ENCODE assay signal across 8 mouse cellular contexts in genomic region chr10:125388481-125388875, GRCm38 (mm10). TPM values are rescaled to one million over a fixed set of nuclear protein-coding genes. Genes with fewer than 3 reads are reported as not detected.
A peak's percentile ranks its signal among the peaks of the same experiment; 100 is the strongest.
DNase-seq lines count a peak whose midpoint lies in the region; ATAC-seq lines count a peak whose summit lies in the region.

No protein-coding gene starts in this region.

- 28% methylated on average over 7 of the region's 7 CpGs for WGBS in kidney, embryonic 16.5 days
- 21% methylated on average over 7 of the region's 7 CpGs for WGBS in lung, embryonic 15.5 days

- peak; percentile 20 for ATAC-seq in kidney, embryonic 16.5 days (ENCODE audit: low FRiP score, low TSS enrichment)
- peak; percentile 26 for ATAC-seq in lung, embryonic 15.5 days (ENCODE audit: borderline replicate concordance, extremely low read depth, low FRiP score, low TSS enrichment)

- no peaks in the 10 kb centered on the region for H3K9me3 ChIP-seq in kidney, embryonic 16.5 days (ENCODE audit: low read length)
- no peaks in the 10 kb centered on the region for H3K9me3 ChIP-seq in lung, embryonic 15.5 days

- peak overlapping the region; percentile 76 for H3K27ac ChIP-seq in kidney, embryonic 16.5 days (ENCODE audit: low read length)
- H3K27ac ChIP-seq in lung, embryonic 15.5 days: peak overlapping the region; percentile 63; the same call in 1 of the 2 replicates

- no peaks in the 10 kb centered on the region for H3K36me3 ChIP-seq in kidney, embryonic 16.5 days (ENCODE audit: insufficient read depth, low read length)
- H3K36me3 ChIP-seq in lung, embryonic 15.5 days: no peaks in the 10 kb centered on the region

- peak overlapping the region; percentile 68 for H3K4me2 ChIP-seq in kidney, embryonic 16.5 days (replicated peaks; ENCODE audit: low read depth, low read length)
- peak overlapping the region; percentile 80 for H3K4me2 ChIP-seq in lung, embryonic 15.5 days

- DNase-seq in gastrocnemius, postnatal 10 days: peak; percentile 7
- no peak for DNase-seq in gastrocnemius, postnatal 14 days
- peak; percentile 66 for DNase-seq in cerebellum, adult 11-12 months
- DNase-seq in frontal cortex, postnatal 14 days (ENCODE audit: low spot score in 2 of 2): peak; percentile 27 to 29
- peak; percentile 39 to 63 for DNase-seq in right cerebral cortex, adult 2 months (ENCODE audit: low spot score in 2 of 2)
- no peak for DNase-seq in embryo, embryonic 11 days

- peak overlapping the region; percentile 81 for H3K4me3 ChIP-seq in kidney, embryonic 16.5 days (ENCODE audit: low read length)
- peak overlapping the region; percentile 66 for H3K4me3 ChIP-seq in lung, embryonic 15.5 days

- H3K27me3 ChIP-seq in kidney, embryonic 16.5 days (ENCODE audit: insufficient read depth, low read length): no peaks in the 10 kb centered on the region; the same call in 1 of the 2 replicates
- no peaks in the 10 kb centered on the region for H3K27me3 ChIP-seq in lung, embryonic 15.5 days

- H3K4me1 ChIP-seq in kidney, embryonic 16.5 days (ENCODE audit: insufficient read depth, low read length): peaks cover 22% of the 10 kb centered on the region
- peaks cover 9% of the 10 kb centered on the region for H3K4me1 ChIP-seq in lung, embryonic 15.5 days

- peak overlapping the region; percentile 84 for H3K9ac ChIP-seq in kidney, embryonic 16.5 days (replicated peaks; ENCODE audit: low read length)
- peak overlapping the region; percentile 65 for H3K9ac ChIP-seq in lung, embryonic 15.5 days

- intact Hi-C loops in gastrocnemius, postnatal 14 days (cut with DNase I; ENCODE audit: low total_unique reads): no loop called here

RNA-seq across cellular contexts. Expression of gene Slc16a7, which starts 0.8 kb away (rescaled TPM):
- 1 to 10 TPM; 2.9 to 3.7 TPM for total RNA-seq in gastrocnemius, postnatal 10 days (2021)
- 1 to 10 TPM; 2.4 to 2.7 TPM for total RNA-seq in gastrocnemius, postnatal 14 days (2021)
- 9.1 and 9.7 TPM in 2 replicates for polyA plus RNA-seq in kidney, embryonic 16.5 days (2015; fragmentation: Nextera tagmentation; extraction: Ambion mirVana)
- polyA plus RNA-seq in lung, embryonic 15.5 days (2015; fragmentation: Nextera tagmentation; extraction: Ambion mirVana): 5.9 and 7.3 TPM in 2 replicates

Comparison
In these comparisons a context has a peak if more than half of its experiments do, and no peak if none do; other contexts are left out.
1. DNase-seq: peak in gastrocnemius, postnatal 10 days (single experiment), cerebellum, adult 11-12 months (single experiment), frontal cortex, postnatal 14 days (2 of 2) and right cerebral cortex, adult 2 months (2 of 2); none in gastrocnemius, postnatal 14 days (single experiment) and embryo, embryonic 11 days (single experiment).